Mouse (Mus musculus) liver, embryonic 12.5 days (tissue): ENCODE results near the gene Gpr108. TPM values are rescaled to one million over a fixed set of nuclear protein-coding genes. Genes with fewer than 3 reads are reported as not detected.

Source experiments
- ATAC-seq: fragments of 200-750 bp; cut with Nextera tagmentation; 2 replicates; pipeline ENCODE4 v1.8.0; 2017; ENCODE audit warnings: moderate number of reproducible peaks, mild to moderate bottlenecking, moderate library complexity
- H3K27ac ChIP-seq: fragments of 300-500 bp; sonication (generic); 2 replicates; pipeline ENCODE4 v1.5.1; 2016; ENCODE audit warnings: mild to moderate bottlenecking
- H3K27me3 ChIP-seq: fragments of 300-500 bp; sonication (generic); replicated peaks from 2 replicates; pipeline ENCODE4 v1.6.1; 2016; ENCODE audit warnings: mild to moderate bottlenecking, moderate library complexity
- H3K36me3 ChIP-seq: fragments of 300-500 bp; sonication (generic); 2 replicates; pipeline ENCODE4 v1.6.1; 2016; ENCODE audit warnings: mild to moderate bottlenecking, moderate library complexity
- H3K4me1 ChIP-seq: fragments of 300-500 bp; sonication (generic); 2 replicates; pipeline ENCODE4 v1.6.1; 2016
- H3K4me2 ChIP-seq: fragments of 300-500 bp; sonication (generic); 2 replicates; pipeline ENCODE4 v1.6.1; 2016; ENCODE audit warnings: mild to moderate bottlenecking, moderate library complexity
- H3K4me3 ChIP-seq: fragments of 300-500 bp; sonication (generic); 2 replicates; pipeline ENCODE4 v1.5.1; 2016; ENCODE audit warnings: mild to moderate bottlenecking, moderate library complexity
- H3K9ac ChIP-seq: fragments of 300-500 bp; sonication (generic); 2 replicates; pipeline ENCODE4 v1.6.1; 2016; ENCODE audit warnings: mild to moderate bottlenecking, moderate library complexity
- H3K9me3 ChIP-seq: fragments of 300-500 bp; sonication (generic); replicated peaks from 2 replicates; pipeline ENCODE4 v1.6.1; 2016; ENCODE audit warnings: mild to moderate bottlenecking, moderate library complexity
- WGBS: fragments of 180-500 bp; shearing (Covaris S2); methylation state at CpG from one replicate; pipeline ENCODE4 v1.1.7; 2016; ENCODE audit not compliant: insufficient replicate concordance; 5-methylcytosine and 5-hydroxymethylcytosine counted together
- polyA plus RNA-seq: library from polyadenylated mRNA; unstranded; fragments of >200 nt; fragmentation: Nextera tagmentation; extraction: Ambion mirVana; gene quantifications from 2 replicates; pipeline ENCODE4 v1.2.1, GENCODE M21; 2016

The Gpr108 gene
- polyA plus RNA-seq, 1 experiment from 2014 or later = 18.4 TPM

GRCm38 (mm10) chr17:57233038-57233437, 15.2 kb downstream of the Gpr108 start:
- Histone ChIP-seq H3K4me2 (peak overlapping the region; percentile 12; the same call in 1 of the 2 replicates), H3K36me3 (peaks cover 38% of the 10 kb centered on the region), H3K9ac (no peak overlapping the region), H3K9me3 (no peaks in the 10 kb centered on the region), H3K4me1 (peaks cover 36% of the 10 kb centered on the region), H3K4me3 (peak overlapping the region; percentile 34), H3K27ac (peak overlapping the region; percentile 42; the same call in 1 of the 2 replicates), H3K27me3 (no peaks in the 10 kb centered on the region)
- 45% methylated on average over 7 of the region's 7 CpGs for WGBS
- peak; percentile 66 for ATAC-seq

DNA sequence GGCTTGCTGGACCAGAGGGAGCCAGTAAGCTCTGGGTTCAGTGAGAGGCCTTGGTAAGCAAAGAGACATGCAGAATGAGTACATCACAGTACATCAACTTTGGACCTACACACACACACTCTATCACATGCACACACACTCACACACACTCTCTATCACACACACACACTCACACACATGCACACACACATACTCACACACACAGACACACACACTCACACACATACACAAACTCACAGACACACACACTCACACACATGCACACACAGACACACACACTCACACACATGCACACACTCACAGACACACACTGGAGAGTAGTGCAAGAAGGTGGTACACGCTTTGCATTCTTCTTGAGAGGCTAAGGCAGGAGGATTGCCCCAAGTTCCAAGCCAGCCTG, 16.0 kb downstream of the Gpr108 start:
- 59% methylated on average over 1 of the region's 1 CpGs for WGBS
- no peak for ATAC-seq
- peaks cover 36% of the 10 kb centered on the region for H3K4me1 ChIP-seq
- H3K27me3 ChIP-seq = no peaks in the 10 kb centered on the region
- no peak overlapping the region for H3K4me3 ChIP-seq
- peak overlapping the region; percentile 27 for H3K27ac ChIP-seq
- H3K4me2 ChIP-seq = no peak overlapping the region
- no peaks in the 10 kb centered on the region for H3K9me3 ChIP-seq
- peaks cover 30% of the 10 kb centered on the region for H3K36me3 ChIP-seq
- H3K9ac ChIP-seq = no peak overlapping the region

DNA sequence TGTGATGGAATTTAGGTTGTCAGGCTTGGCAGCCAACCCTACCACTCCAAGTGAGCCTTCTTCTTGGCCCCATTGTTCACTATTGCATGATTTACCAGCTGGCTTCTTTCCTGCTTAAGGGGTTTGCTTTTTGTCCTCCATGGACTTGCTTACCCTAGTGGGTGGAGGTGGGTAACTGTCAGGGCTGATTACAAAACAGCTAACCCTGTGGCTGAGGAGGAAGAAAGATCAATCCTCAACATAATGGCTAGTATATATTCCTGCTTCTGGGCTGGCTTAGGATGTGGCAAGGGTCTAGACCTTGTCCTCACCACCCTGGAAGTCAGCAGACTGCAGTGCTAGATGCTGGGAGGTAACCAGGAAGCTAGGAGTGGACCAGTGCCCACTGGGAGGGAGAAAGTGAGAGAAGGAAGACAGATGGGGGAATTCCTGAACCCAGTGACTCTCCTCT, 16.9 kb downstream of the Gpr108 start:
- no peak for ATAC-seq
- no peak overlapping the region for H3K4me3 ChIP-seq
- peaks cover 21% of the 10 kb centered on the region for H3K36me3 ChIP-seq
- H3K9me3 ChIP-seq = no peaks in the 10 kb centered on the region
- H3K9ac ChIP-seq = no peak overlapping the region
- H3K4me1 ChIP-seq = peaks cover 36% of the 10 kb centered on the region
- H3K27me3 ChIP-seq = no peaks in the 10 kb centered on the region
- H3K27ac ChIP-seq = no peak overlapping the region; the same call in 1 of the 2 replicates
- H3K4me2 ChIP-seq = no peak overlapping the region

- peaks cover 36% of the 10 kb centered on the region for H3K4me1 ChIP-seq
- H3K9ac ChIP-seq = no peak overlapping the region
- peaks cover 15% of the 10 kb centered on the region for H3K36me3 ChIP-seq
- H3K4me2 ChIP-seq = no peak overlapping the region
- no peaks in the 10 kb centered on the region for H3K27me3 ChIP-seq
- H3K4me3 ChIP-seq = no peak overlapping the region
- ATAC-seq = no peak
- 33% methylated on average over 6 of the region's 6 CpGs for WGBS
- no peak overlapping the region for H3K27ac ChIP-seq
- no peaks in the 10 kb centered on the region for H3K9me3 ChIP-seq
Measured at GRCm38 (mm10) chr17:57230728-57231125, 17.5 kb downstream of the Gpr108 start.

DNA sequence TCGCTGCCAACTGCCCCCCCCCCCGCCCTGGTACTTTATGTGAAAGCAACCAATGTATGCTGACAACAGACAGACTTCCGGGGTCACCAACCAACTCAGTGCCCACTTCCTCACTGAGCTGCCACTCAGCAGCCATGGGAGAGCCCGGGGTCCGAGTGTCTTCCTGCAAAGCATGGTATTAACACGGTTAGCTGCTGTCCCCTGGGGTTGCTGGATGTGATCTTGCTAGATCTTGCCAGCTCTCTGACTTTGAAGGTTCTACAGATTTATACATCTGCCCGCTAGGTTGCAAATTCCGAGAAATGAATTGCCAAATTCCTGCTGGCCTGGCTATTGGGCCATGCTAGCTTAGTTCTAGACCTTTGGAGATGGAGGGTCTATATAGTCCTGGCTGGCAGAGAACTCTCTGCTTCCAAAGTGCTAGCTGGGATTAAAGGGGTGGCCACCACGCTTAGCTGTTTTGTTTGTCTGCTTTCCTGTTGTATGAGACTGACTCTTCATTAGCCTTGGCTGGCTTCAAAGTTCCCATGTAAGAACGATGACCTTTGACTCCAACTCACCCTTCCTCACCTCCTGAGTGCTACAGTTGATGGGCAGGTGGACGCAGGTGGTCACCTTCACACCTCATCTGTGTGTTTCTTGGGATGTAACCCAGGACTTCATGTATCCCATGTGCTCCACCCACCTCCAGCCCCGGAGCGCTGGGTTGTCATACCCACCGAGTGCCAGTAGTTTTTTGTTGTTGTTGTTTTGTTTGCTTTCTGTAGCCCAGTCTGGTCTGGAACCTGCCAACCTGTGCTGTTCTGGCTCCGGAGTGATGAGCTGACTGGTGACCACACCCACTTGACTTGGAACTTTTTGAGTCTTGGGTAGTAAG, 18.2 kb downstream of the Gpr108 start:
- Histone ChIP-seq H3K9me3 (no peaks in the 10 kb centered on the region), H3K27me3 (0 out of 2 replicates have a peak, but pooled peaks cover 1% of the 10 kb centered on the region), H3K9ac (no peak overlapping the region), H3K4me2 (no peak overlapping the region), H3K36me3 (peaks cover 8% of the 10 kb centered on the region), H3K4me3 (no peak overlapping the region), H3K27ac (no peak overlapping the region), H3K4me1 (peaks cover 36% of the 10 kb centered on the region)
- WGBS = 55% methylated on average over 15 of the region's 15 CpGs
- ATAC-seq = no peak

GRCm38 (mm10) chr17:57228873-57229272, 19.4 kb downstream of the Gpr108 start:
- no peak for ATAC-seq

DNA sequence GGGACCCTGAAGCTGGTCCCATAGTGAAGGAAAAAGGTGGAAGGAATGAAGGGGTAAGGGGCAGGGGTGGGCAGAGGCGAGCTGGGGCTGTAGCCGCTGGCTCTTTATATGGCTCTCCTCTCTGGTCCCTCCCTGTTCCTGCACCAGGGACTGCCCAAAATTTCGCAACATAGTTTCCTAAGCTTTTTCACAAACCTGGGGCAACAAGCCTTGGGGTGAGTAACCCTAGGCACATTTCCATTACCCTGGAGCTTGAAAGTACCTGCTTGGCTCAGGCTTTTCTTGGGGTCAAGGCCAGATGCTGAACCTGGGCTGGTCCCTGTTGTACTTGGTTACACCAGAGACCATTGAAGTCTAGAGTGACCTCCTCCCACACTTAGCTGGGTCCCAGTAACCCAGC, 20.2 kb downstream of the Gpr108 start, which contains the start of gene C3:
C3 (minus strand) TSS at position 123 of the 400 bp plus-strand sequence.
- 40% methylated on average over 3 of the region's 3 CpGs for WGBS
- peaks cover 19% of the 10 kb centered on the region for H3K27me3 ChIP-seq
- peak; percentile 44; the same call in 1 of the 2 replicates for ATAC-seq
- peak within 1 kb of the TSS; percentile 22 for H3K4me3 ChIP-seq
- H3K36me3 ChIP-seq = peaks cover 6% of the 10 kb centered on the region; the same call in 1 of the 2 replicates
- H3K9ac ChIP-seq = no peak within 1 kb of the TSS
- H3K27ac ChIP-seq = 0 out of 2 replicates have a peak within 1 kb of the TSS, but pooled peaks have one; percentile 53
- H3K4me1 ChIP-seq = peaks cover 36% of the 10 kb centered on the region
- no peaks in the 10 kb centered on the region for H3K9me3 ChIP-seq
- H3K4me2 ChIP-seq = peak within 1 kb of the TSS; percentile 49

More at GRCm38 (mm10) chr17:57228873-57229272, 19.4 kb downstream of the Gpr108 start:
- 0 out of 2 replicates have a peak, but pooled peaks cover 3% of the 10 kb centered on the region for H3K36me3 ChIP-seq
- WGBS = 58% methylated on average over 3 of the region's 3 CpGs
- H3K27me3 ChIP-seq = peaks cover 13% of the 10 kb centered on the region; the same call in 1 of the 2 replicates
- H3K9me3 ChIP-seq = no peaks in the 10 kb centered on the region
- H3K4me1 ChIP-seq = peaks cover 36% of the 10 kb centered on the region
- H3K4me3 ChIP-seq = no peak overlapping the region
- no peak overlapping the region for H3K27ac ChIP-seq
- H3K4me2 ChIP-seq = no peak overlapping the region
- no peak overlapping the region for H3K9ac ChIP-seq

GRCm38 (mm10) chr17:57227468-57227867, 20.8 kb downstream of the Gpr108 start:
- no peak overlapping the region for H3K27ac ChIP-seq
- peaks cover 6% of the 10 kb centered on the region; the same call in 1 of the 2 replicates for H3K36me3 ChIP-seq
- H3K27me3 ChIP-seq = peaks cover 20% of the 10 kb centered on the region
- no peak for ATAC-seq
- H3K4me3 ChIP-seq = peak overlapping the region; percentile 22
- no peaks in the 10 kb centered on the region for H3K9me3 ChIP-seq
- peak overlapping the region; percentile 49 for H3K4me2 ChIP-seq
- H3K9ac ChIP-seq = no peak overlapping the region
- WGBS = 71% methylated on average over 2 of the region's 2 CpGs
- peaks cover 36% of the 10 kb centered on the region for H3K4me1 ChIP-seq

- peaks cover 25% of the 10 kb centered on the region; the same call in 1 of the 2 replicates for H3K36me3 ChIP-seq
- H3K9ac ChIP-seq = no peak overlapping the region
- no peak overlapping the region for H3K4me2 ChIP-seq
- 35% methylated on average over 9 of the region's 9 CpGs for WGBS
- H3K27ac ChIP-seq = no peak overlapping the region
- ATAC-seq = no peak
- no peaks in the 10 kb centered on the region for H3K9me3 ChIP-seq
- H3K4me1 ChIP-seq = peaks cover 5% of the 10 kb centered on the region; the same call in 1 of the 2 replicates
- H3K27me3 ChIP-seq = peaks cover 20% of the 10 kb centered on the region
- H3K4me3 ChIP-seq = no peak overlapping the region
Measured at GRCm38 (mm10) chr17:57223313-57223712, 24.9 kb downstream of the Gpr108 start.

GRCm38 (mm10) chr17:57221911-57222310, 26.3 kb downstream of the Gpr108 start:
- Histone ChIP-seq H3K27me3 (peaks cover 20% of the 10 kb centered on the region), H3K36me3 (peaks cover 27% of the 10 kb centered on the region; the same call in 1 of the 2 replicates), H3K9me3 (no peaks in the 10 kb centered on the region), H3K27ac (no peak overlapping the region), H3K4me1 (peaks cover 5% of the 10 kb centered on the region; the same call in 1 of the 2 replicates), H3K9ac (no peak overlapping the region), H3K4me3 (no peak overlapping the region), H3K4me2 (no peak overlapping the region)
- ATAC-seq = no peak
- WGBS = 42% methylated on average over 4 of the region's 4 CpGs

DNA sequence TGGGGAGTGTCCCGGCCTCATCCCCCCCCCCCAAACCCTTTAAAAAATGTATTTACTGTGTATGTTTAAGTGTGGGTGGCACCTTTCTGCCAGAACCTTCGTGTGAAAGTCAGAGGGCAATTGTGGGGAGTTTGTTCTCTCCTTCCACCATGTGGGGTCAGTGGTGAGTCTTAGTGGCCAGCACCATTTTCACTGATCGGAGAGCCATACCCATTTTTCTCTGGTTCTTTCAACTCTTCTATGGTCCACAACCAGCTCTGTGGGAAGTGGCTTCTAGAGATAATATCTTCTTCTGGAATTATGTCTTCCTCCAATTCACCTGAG, 28.4 kb downstream of the Gpr108 start:
- Histone ChIP-seq H3K9me3 (no peaks in the 10 kb centered on the region), H3K9ac (no peak overlapping the region), H3K4me1 (peaks cover 8% of the 10 kb centered on the region; the same call in 1 of the 2 replicates), H3K4me3 (no peak overlapping the region), H3K36me3 (peaks cover 32% of the 10 kb centered on the region; the same call in 1 of the 2 replicates), H3K27ac (no peak overlapping the region), H3K4me2 (no peak overlapping the region), H3K27me3 (peaks cover 17% of the 10 kb centered on the region)
- no peak for ATAC-seq
- WGBS = 21% methylated on average over 3 of the region's 3 CpGs
